Mouse (Mus musculus) heart, embryonic 15.5 days (tissue): Measurements from ENCODE around the gene Ifna4. TPM values are rescaled to one million over a fixed set of nuclear protein-coding genes. Genes with fewer than 3 reads are reported as not detected.

Experiments
- ATAC-seq: fragments of 200-750 bp; cut with Nextera tagmentation; replicated peaks from 2 replicates; pipeline ENCODE4 v1.8.0; 2017; ENCODE audit warnings: low read depth, moderate TSS enrichment; ENCODE audit not compliant: insufficient number of reproducible peaks, insufficient read depth, low FRiP score
- H3K27ac ChIP-seq: fragments of 300-500 bp; sonication (generic); 2 replicates; pipeline ENCODE4 v1.5.1; 2015; ENCODE audit warnings: mild to moderate bottlenecking, inconsistent platforms
- H3K27me3 ChIP-seq: fragments of 300-500 bp; sonication (generic); 2 replicates; pipeline ENCODE4 v1.6.1; 2015; ENCODE audit warnings: inconsistent platforms
- H3K36me3 ChIP-seq: fragments of 300-500 bp; sonication (generic); 2 replicates; pipeline ENCODE4 v1.6.1; 2015; ENCODE audit warnings: mild to moderate bottlenecking, inconsistent platforms
- H3K4me1 ChIP-seq: fragments of 300-500 bp; sonication (generic); replicated peaks from 2 replicates; pipeline ENCODE4 v1.6.1; 2015; ENCODE audit warnings: inconsistent platforms
- H3K4me2 ChIP-seq: fragments of 300-500 bp; sonication (generic); 2 replicates; pipeline ENCODE4 v1.6.1; 2015; ENCODE audit warnings: inconsistent platforms, mild to moderate bottlenecking, moderate library complexity
- H3K4me3 ChIP-seq: fragments of 300-500 bp; sonication (generic); 2 replicates; pipeline ENCODE4 v1.5.1; 2015; ENCODE audit warnings: mild to moderate bottlenecking, inconsistent platforms
- H3K9ac ChIP-seq: fragments of 300-500 bp; sonication (generic); 2 replicates; pipeline ENCODE4 v1.6.1; 2015; ENCODE audit warnings: mild to moderate bottlenecking, inconsistent platforms
- H3K9me3 ChIP-seq: fragments of 300-500 bp; sonication (generic); replicated peaks from 2 replicates; pipeline ENCODE4 v1.6.1; 2016; ENCODE audit warnings: inconsistent platforms
- WGBS: fragments of 180-500 bp; shearing (Covaris S2); methylation state at CpG from one replicate; pipeline ENCODE4 v1.1.7; 2015; ENCODE audit warnings: mixed read lengths; 5-methylcytosine and 5-hydroxymethylcytosine counted together
- polyA plus RNA-seq: library from polyadenylated mRNA; unstranded; fragments of >200 nt; fragmentation: Nextera tagmentation; extraction: Ambion mirVana; gene quantifications from 2 replicates; pipeline ENCODE4 v1.2.1, GENCODE M21; 2015

The Ifna4 gene
- polyA plus RNA-seq, 1 experiment from 2014 or later = not detected

DNA sequence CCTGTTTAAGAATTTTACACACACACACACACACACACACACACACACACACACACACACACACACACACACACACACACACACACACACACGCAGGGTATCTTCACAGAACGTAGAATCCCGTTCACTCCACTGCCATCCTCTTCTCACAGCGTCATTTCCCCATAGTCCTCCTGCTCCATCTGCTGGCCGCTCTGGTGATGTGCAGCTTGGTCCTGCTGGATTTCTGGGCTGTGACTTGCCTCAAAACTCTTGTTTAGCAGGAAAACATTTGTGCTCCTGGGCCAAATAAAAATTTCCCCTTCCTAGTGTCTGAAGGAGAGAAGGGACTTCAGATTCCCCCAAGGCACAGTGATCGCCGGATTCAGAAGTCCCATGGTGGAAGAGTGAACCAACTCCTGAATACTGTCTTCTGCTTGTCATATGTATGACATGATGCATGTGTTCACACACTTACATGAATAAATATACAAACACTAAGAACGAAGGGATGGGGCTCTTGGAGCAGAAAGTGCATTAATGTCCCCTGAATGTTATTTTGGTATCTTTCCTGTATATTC, 25.8 kb downstream of the Ifna4 start:
- no peaks in the 10 kb centered on the region for H3K36me3 ChIP-seq
- peak overlapping the region; percentile 48 for H3K9ac ChIP-seq
- peak; percentile 12; the same call in 1 of the 2 replicates for ATAC-seq
- peak overlapping the region; percentile 95 for H3K4me2 ChIP-seq
- 0 out of 2 replicates have a peak, but pooled peaks cover 6% of the 10 kb centered on the region for H3K4me1 ChIP-seq
- peak overlapping the region; percentile 43 for H3K27ac ChIP-seq
- no peaks in the 10 kb centered on the region for H3K9me3 ChIP-seq
- WGBS = under 1% methylated on average over 8 of the region's 8 CpGs
- H3K27me3 ChIP-seq = peaks cover 16% of the 10 kb centered on the region
- peak overlapping the region; percentile 62 for H3K4me3 ChIP-seq

DNA sequence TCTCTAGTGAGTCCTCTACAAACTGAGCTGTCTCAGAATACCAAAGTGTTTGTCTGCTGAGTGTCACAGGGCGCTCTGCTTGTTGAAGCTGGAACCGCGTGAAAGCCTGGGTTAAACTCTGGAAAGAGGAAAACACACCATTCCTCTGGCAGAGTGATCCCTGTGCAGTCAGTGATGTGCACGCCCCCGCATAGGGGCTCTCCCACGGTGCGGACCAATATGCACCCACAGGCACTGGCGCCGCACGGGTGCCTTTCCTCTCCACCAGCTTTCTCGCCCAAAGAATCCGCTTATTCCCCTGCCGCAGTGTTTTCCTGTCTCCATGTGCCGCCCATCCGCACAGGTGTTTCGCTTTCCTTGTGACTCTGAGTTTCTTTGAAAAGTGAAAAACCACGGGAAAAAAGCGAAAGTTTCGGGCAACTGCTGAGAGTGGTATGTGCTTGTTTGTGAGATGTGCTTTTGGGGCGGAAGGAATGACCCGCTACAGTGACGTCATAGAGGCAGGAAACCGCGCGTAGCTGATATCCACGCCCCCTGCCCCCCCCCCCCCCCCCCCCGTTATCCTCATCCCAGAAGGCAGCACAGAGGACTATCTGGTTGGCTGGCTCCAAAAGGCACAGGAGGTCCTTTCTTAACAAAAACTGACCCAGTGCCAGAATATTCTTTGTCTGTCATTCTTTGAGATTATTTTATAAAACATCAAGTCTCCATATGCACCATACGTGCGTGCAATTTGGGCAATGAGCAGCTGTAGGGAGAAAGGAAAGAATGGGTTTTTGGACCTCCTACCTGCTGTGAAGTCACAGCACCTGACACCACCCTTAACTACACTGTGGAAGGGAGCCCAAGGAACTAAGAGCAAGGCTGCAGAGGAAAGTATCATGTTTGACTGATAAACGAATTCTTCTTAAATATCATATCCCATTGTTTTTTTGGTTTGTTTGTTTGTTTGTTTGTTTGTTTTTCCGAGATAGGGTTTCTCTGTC, 26.6 kb downstream of the Ifna4 start:
- peak overlapping the region; percentile 43 for H3K27ac ChIP-seq
- H3K27me3 ChIP-seq = peaks cover 13% of the 10 kb centered on the region
- peak overlapping the region; percentile 48 for H3K9ac ChIP-seq
- peak overlapping the region; percentile 95 for H3K4me2 ChIP-seq
- H3K36me3 ChIP-seq = no peaks in the 10 kb centered on the region
- ATAC-seq = peak; percentile 65
- WGBS = 7% methylated on average over 31 of the region's 31 CpGs
- peak overlapping the region; percentile 62 for H3K4me3 ChIP-seq
- no peaks in the 10 kb centered on the region for H3K9me3 ChIP-seq
- 0 out of 2 replicates have a peak, but pooled peaks cover 6% of the 10 kb centered on the region for H3K4me1 ChIP-seq

DNA sequence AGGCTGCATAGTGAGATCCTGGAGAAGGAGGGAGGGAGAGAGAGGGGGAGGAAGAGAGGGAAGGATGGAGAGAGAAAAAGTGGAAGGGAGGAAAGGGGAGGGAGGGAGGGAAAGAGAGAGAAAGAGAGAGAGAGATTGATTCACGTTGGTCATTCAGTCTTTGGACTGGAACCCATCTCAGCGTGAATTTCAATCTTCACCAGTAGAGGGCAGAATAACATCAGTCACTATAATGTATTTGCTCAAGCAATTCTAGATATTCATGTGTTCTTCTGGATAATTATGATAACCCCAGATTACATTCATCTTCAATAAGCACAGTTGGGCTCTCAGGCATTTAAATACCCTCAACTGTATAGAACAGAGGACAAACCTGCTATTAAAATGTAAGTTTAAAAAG, 31.0 kb downstream of the Ifna4 start:
- Histone ChIP-seq H3K36me3 (no peaks in the 10 kb centered on the region), H3K4me1 (0 out of 2 replicates have a peak, but pooled peaks cover 6% of the 10 kb centered on the region), H3K4me2 (no peak overlapping the region), H3K27me3 (no peaks in the 10 kb centered on the region), H3K27ac (no peak overlapping the region), H3K4me3 (no peak overlapping the region), H3K9ac (no peak overlapping the region), H3K9me3 (no peaks in the 10 kb centered on the region)
- ATAC-seq = no peak
- 4% methylated on average over 2 of the region's 2 CpGs for WGBS

DNA sequence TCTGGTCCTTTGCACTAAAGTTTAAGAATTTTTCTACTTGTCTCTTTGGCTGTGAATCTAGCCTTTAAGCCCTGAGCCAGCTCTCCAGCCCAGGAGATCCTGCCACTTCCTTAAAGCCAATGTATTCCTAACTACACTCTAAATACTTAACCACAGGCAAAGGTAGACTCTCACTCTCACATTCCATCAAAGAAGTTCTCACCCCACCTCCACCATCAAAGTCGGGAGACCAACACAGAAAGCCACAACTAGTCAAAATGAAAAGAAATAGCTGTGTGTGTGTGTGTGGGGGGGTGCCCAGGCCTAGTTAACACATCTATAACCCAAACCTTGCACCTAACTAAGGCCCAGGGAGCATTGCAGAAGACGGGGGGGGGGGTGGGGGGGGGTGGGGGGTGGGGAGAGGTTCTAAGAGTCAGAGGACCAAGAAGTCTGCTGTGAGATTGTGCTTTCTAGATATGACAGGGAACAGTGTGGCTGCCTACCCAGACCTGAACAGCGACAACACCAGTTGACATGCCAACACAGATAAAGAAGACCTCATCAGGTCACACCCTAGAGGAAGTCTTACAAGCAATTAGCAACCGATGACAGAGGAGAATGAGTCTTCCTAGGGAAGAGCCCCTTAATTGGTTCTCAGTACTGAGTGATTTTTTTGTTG, 33.9 kb downstream of the Ifna4 start:
- Histone ChIP-seq H3K36me3 (no peaks in the 10 kb centered on the region), H3K9me3 (no peaks in the 10 kb centered on the region), H3K4me1 (no peaks in the 10 kb centered on the region), H3K4me2 (no peak overlapping the region), H3K9ac (no peak overlapping the region), H3K4me3 (no peak overlapping the region), H3K27ac (no peak overlapping the region), H3K27me3 (no peaks in the 10 kb centered on the region)
- WGBS = 42% methylated on average over 4 of the region's 4 CpGs
- ATAC-seq = no peak

DNA sequence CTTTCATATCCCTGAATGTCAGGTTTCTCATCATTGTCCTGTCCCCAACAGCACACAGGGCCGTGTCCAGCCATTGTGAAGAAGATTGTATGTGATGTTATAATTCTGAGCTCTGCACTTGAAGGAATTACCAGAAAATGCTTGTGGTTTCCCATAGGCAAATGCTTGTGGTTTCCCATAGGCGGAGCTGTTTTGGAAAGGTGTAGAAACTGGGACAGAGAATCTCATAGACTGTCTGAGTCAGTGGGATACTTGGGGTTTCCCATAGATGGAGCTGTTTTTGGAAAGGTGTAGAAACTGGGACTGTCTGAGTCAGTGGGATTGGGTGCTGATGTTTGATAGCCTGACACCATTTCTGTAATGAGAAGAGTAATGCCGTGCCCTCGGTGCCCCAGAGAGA, 34.9 kb downstream of the Ifna4 start:
- no peaks in the 10 kb centered on the region for H3K4me1 ChIP-seq
- no peak overlapping the region for H3K4me2 ChIP-seq
- H3K9ac ChIP-seq = no peak overlapping the region
- no peak overlapping the region for H3K27ac ChIP-seq
- no peaks in the 10 kb centered on the region for H3K9me3 ChIP-seq
- no peaks in the 10 kb centered on the region for H3K27me3 ChIP-seq
- no peak for ATAC-seq
- no peak overlapping the region for H3K4me3 ChIP-seq
- 80% methylated on average over 4 of the region's 4 CpGs for WGBS
- H3K36me3 ChIP-seq = no peaks in the 10 kb centered on the region

DNA sequence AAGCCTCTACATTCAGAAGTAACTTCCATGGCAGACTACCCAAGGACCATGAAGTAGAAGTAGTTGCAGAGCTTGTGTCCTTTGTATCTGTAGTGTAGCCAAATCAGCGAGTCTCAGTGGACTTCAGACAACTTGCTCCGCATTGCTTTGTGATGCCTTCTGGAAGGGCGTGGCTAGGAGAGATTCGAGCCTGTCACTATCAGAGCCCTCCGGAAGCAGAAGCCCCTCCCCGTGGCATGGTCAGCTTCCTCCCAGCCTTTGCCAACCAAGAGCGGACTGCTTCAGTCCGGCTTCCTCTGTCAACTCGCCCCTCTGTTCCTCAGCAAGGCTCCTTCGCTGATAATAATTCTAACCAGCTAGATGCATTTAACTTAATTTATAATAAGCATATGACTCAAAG, 36.6 kb downstream of the Ifna4 start:
- H3K4me1 ChIP-seq = no peaks in the 10 kb centered on the region
- no peaks in the 10 kb centered on the region for H3K36me3 ChIP-seq
- H3K4me2 ChIP-seq = no peak overlapping the region
- no peak for ATAC-seq
- WGBS = 38% methylated on average over 10 of the region's 10 CpGs
- no peaks in the 10 kb centered on the region for H3K27me3 ChIP-seq
- no peaks in the 10 kb centered on the region for H3K9me3 ChIP-seq
- H3K4me3 ChIP-seq = no peak overlapping the region
- no peak overlapping the region for H3K9ac ChIP-seq
- no peak overlapping the region for H3K27ac ChIP-seq

DNA sequence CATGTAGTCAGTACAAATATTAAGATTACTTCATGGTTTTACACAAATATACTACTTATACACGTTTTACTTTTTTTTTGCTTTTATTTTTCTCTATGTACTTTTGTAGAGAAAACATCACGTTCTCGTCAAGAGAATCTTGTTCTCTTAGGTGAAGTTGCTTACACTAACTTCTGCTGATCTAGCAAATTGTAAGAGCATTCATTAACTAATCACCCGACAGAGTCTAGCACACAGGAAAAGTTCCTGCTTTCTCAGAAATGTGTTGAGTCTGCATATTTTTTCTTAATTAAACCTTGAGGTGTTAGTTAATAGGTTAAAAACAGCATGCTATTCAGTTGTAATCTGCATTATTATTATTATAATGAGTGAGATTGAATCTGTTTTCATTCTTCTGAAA, 37.1 kb downstream of the Ifna4 start:
- Histone ChIP-seq H3K4me3 (no peak overlapping the region), H3K36me3 (no peaks in the 10 kb centered on the region), H3K4me2 (no peak overlapping the region), H3K9ac (no peak overlapping the region), H3K27ac (no peak overlapping the region), H3K27me3 (no peaks in the 10 kb centered on the region), H3K4me1 (no peaks in the 10 kb centered on the region), H3K9me3 (no peaks in the 10 kb centered on the region)
- no peak for ATAC-seq
- 70% methylated on average over 4 of the region's 4 CpGs for WGBS

DNA sequence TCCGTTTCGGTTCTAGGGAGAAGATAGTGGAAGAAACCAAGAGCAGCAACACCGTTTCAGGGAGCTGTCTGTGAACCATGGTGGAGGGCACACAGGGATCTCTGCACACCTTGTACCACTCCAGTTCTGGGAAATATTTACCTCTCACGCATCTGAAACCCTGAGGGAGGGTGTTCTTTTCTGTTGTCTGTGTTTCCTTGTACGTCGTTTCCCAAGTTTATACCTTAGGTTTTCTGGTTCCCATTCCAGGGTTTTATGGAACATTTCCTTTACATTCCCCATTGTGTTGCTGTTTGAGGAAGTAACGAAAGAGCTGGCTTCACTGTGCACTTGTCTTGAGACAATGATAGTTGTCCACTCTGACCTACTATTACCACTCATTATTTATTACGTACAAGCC, 38.4 kb downstream of the Ifna4 start, which contains the start of gene Ifne:
Gene Ifne, minus strand, starts transcription at position 101 of the 400 bp plus-strand sequence.
- ATAC-seq = no peak
- 79% methylated on average over 8 of the region's 8 CpGs for WGBS

DNA sequence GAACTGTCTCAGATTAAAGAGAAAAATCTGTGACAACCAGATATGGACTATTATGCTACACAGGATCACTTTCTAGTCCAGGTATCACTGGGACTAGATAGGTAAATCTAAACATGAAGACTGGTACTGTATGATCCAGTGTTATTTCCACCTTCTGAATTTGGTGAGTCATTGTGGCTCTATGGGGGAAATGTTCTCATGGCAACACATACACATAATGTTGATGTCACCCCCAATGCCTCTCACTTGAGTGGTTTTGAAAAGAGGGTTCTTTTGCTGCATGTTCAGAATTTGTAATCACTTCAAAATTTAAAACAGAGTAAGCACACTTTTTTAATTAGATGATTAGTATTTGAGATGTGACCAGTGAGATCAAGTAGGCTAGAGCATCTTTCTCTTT, 46.6 kb downstream of the Ifna4 start:
- Histone ChIP-seq H3K27me3 (no peaks in the 10 kb centered on the region), H3K9ac (no peak overlapping the region), H3K4me1 (no peaks in the 10 kb centered on the region), H3K9me3 (no peaks in the 10 kb centered on the region), H3K4me3 (no peak overlapping the region), H3K4me2 (no peak overlapping the region), H3K27ac (no peak overlapping the region), H3K36me3 (no peaks in the 10 kb centered on the region)
- ATAC-seq = no peak

More for the DNA sequence above, 38.4 kb downstream of the Ifna4 start, which contains the start of gene Ifne:
- H3K9ac ChIP-seq = no peak within 1 kb of the TSS
- no peaks in the 10 kb centered on the region for H3K9me3 ChIP-seq
- no peaks in the 10 kb centered on the region for H3K36me3 ChIP-seq
- no peak within 1 kb of the TSS for H3K4me2 ChIP-seq
- H3K27me3 ChIP-seq = no peaks in the 10 kb centered on the region
- no peaks in the 10 kb centered on the region for H3K4me1 ChIP-seq
- no peak within 1 kb of the TSS for H3K27ac ChIP-seq
- no peak within 1 kb of the TSS for H3K4me3 ChIP-seq
